In genomic region chr2:38353008-38353379, GRCm38 (mm10) we compare ENCODE assay signal across 14 mouse cellular contexts. TPM values are rescaled to one million over a fixed set of nuclear protein-coding genes. Genes with fewer than 3 reads are reported as not detected.
DNase-seq lines count a peak whose midpoint lies in the region; ATAC-seq and TF ChIP-seq lines count a peak whose summit lies in the region.
"Had no signal": no experiment of that assay in that cellular context is flagged by ENCODE, and none has a peak within 500 bp of the region (broad histone marks: within the 10 kb centered on the region; RNA-seq: fewer than 3 reads in every experiment).

No protein-coding gene starts in this region.

- H3K4me1 ChIP-seq in forebrain, embryonic 14.5 days (ENCODE audit: control insufficient read depth, insufficient read depth, low read length): peaks cover 22% of the 10 kb centered on the region
- H3K4me1 ChIP-seq in limb, embryonic 12.5 days (replicated peaks): peaks cover 75% of the 10 kb centered on the region
- peaks cover 51% of the 10 kb centered on the region for H3K4me1 ChIP-seq in midbrain, embryonic 15.5 days

- H3K4me3 ChIP-seq in layer of hippocampus, adult 2 months: peak overlapping the region; percentile 82
- H3K4me3 ChIP-seq in forebrain, embryonic 14.5 days (ENCODE audit: low read depth, low read length): peak overlapping the region; percentile 90
- H3K4me3 ChIP-seq in limb, embryonic 12.5 days (replicated peaks): peak overlapping the region; percentile 62
- peak overlapping the region; percentile 56 for H3K4me3 ChIP-seq in midbrain, embryonic 15.5 days

- H3K27me3 ChIP-seq in forebrain, embryonic 14.5 days (replicated peaks; ENCODE audit: control insufficient read depth, insufficient read depth, low read length): peaks cover 2% of the 10 kb centered on the region; the same call in 1 of the 2 replicates
- peaks cover 91% of the 10 kb centered on the region for H3K27me3 ChIP-seq in limb, embryonic 12.5 days
- peaks cover 55% of the 10 kb centered on the region for H3K27me3 ChIP-seq in midbrain, embryonic 15.5 days (replicated peaks)

- H3K9me3 ChIP-seq in forebrain, embryonic 14.5 days (replicated peaks; ENCODE audit: control insufficient read depth, low read length): no peaks in the 10 kb centered on the region
- no peaks in the 10 kb centered on the region for H3K9me3 ChIP-seq in limb, embryonic 12.5 days
- H3K9me3 ChIP-seq in midbrain, embryonic 15.5 days: no peaks in the 10 kb centered on the region

- intact Hi-C loops in heart, postnatal 14 days (cut with DNase I): loop anchor here (5.0 kb wide), 1 partner anchor 66 kb away; the partner anchor contains the start of gene Dennd1a

- peak overlapping the region; percentile 91 for H3K4me2 ChIP-seq in forebrain, embryonic 14.5 days (ENCODE audit: low read length)
- peak overlapping the region; percentile 88 for H3K4me2 ChIP-seq in limb, embryonic 12.5 days
- peak overlapping the region; percentile 70 for H3K4me2 ChIP-seq in midbrain, embryonic 15.5 days

- peaks cover 30% of the 10 kb centered on the region for H3K36me3 ChIP-seq in forebrain, embryonic 14.5 days (ENCODE audit: control insufficient read depth, insufficient read depth, low read length)
- 0 out of 2 replicates have a peak, but pooled peaks cover 4% of the 10 kb centered on the region for H3K36me3 ChIP-seq in limb, embryonic 12.5 days
- no peaks in the 10 kb centered on the region for H3K36me3 ChIP-seq in midbrain, embryonic 15.5 days (replicated peaks)

- H3K27ac ChIP-seq in layer of hippocampus, adult 2 months: peak overlapping the region; percentile 97
- peak overlapping the region; percentile 98 for H3K27ac ChIP-seq in forebrain, embryonic 14.5 days (ENCODE audit: low read depth, low read length)
- no peak overlapping the region for H3K27ac ChIP-seq in limb, embryonic 12.5 days
- peak overlapping the region; percentile 87 for H3K27ac ChIP-seq in midbrain, embryonic 15.5 days

- no peak for TF ChIP-seq CTCF in layer of hippocampus, adult 2 months (conservative IDR thresholded peaks at IDR 0.05)

- peak overlapping the region; percentile 99 for H3K9ac ChIP-seq in forebrain, embryonic 14.5 days (ENCODE audit: low read length)
- H3K9ac ChIP-seq in limb, embryonic 12.5 days (replicated peaks): peak overlapping the region; percentile 92
- peak overlapping the region; percentile 66 for H3K9ac ChIP-seq in midbrain, embryonic 15.5 days

- 3% methylated on average over 10 of the region's 10 CpGs for WGBS in forebrain, embryonic 14.5 days
- 8% methylated on average over 10 of the region's 10 CpGs for WGBS in limb, embryonic 12.5 days
- WGBS in midbrain, embryonic 15.5 days: 4% methylated on average over 10 of the region's 10 CpGs

- ATAC-seq in forebrain, embryonic 14.5 days: no peak
- ATAC-seq in limb, embryonic 12.5 days (ENCODE audit: insufficient number of reproducible peaks, insufficient read depth, low FRiP score, low TSS enrichment, low read depth): no peak
- ATAC-seq in midbrain, embryonic 15.5 days (replicated peaks): no peak

- DNase-seq in layer of hippocampus, adult 2 months (ENCODE audit: low spot score in 2 of 2): no peak
- DNase-seq in layer of hippocampus, postnatal 14 days (ENCODE audit: low spot score in 2 of 2): no peak
- DNase-seq in forebrain, embryonic 14.5 days (ENCODE audit: low spot score): no peak
- DNase-seq in lung, postnatal 25 days (ENCODE audit: low spot score): no peak
- no peak for DNase-seq in lung, postnatal 14 days
- no peak for DNase-seq in heart, postnatal 14 days
- DNase-seq: adrenal gland, postnatal 14 days; cerebellum, adult 18-20 months; heart, adult 18-20 months; kidney, postnatal 14 days; thymus, postnatal 36 days had no signal

RNA-seq across cellular contexts. Expression of gene Lhx2, which starts 13.9 kb away (rescaled TPM):
- total RNA-seq in layer of hippocampus, adult 2 months (2021): 10 to 100 TPM; 96.6 to 99.5 TPM
- 100 to 1,000 TPM in 1 of 2 experiments, 10 to 100 TPM in 1; 96.7 to 100 TPM for total RNA-seq in layer of hippocampus, postnatal 14 days (2021)
- polyA plus RNA-seq in forebrain, embryonic 14.5 days (2014; fragmentation: Nextera tagmentation; extraction: Ambion mirVana): 85.1 and 102 TPM in 2 replicates
- polyA plus RNA-seq in limb, embryonic 12.5 days (2016; fragmentation: Nextera tagmentation; extraction: Ambion mirVana): 36.9 and 42.7 TPM in 2 replicates
- polyA plus RNA-seq in midbrain, embryonic 15.5 days (2015; fragmentation: Nextera tagmentation; extraction: Ambion mirVana): 47.3 and 58.4 TPM in 2 replicates
- under 1 TPM in 1 of 2 experiments, not detected in 1; 0.07 TPM for total RNA-seq in heart, postnatal 14 days (2021)
- total RNA-seq: heart, adult 18-20 months; hematopoietic stem cell, adult 5-6 weeks had no signal

Comparison
In these comparisons a context has a peak if more than half of its experiments do, and no peak if none do; other contexts are left out.
1. RNA of gene Lhx2, which starts 13.9 kb away (total RNA-seq): 96.7 to 100 TPM in layer of hippocampus, postnatal 14 days and 96.6 to 99.5 TPM in layer of hippocampus, adult 2 months; 0.07 TPM in heart, postnatal 14 days; every median in the first group is over 10 times any median in the second.
2. Peak in every context shown above with its lines, with median percentiles within 50 percentile points of each other: H3K4me3 ChIP-seq, H3K4me2 ChIP-seq and H3K9ac ChIP-seq.